Mouse (Mus musculus): Measurements from ENCODE around the gene Klra17.
"Not testable (repeated sequence)": the region's sequence is repeated elsewhere in the genome, so short reads cannot be mapped to it uniquely, and the experiment has no call there.

Gene Klra17

GRCm38 (mm10) chr6:129876549-129876948, at the start of gene Klra17:
Gene Klra17 (minus strand): TSS chr6:129876672.
- no peak for DNase-seq (ENCODE audit: low spot score)

- not testable (repeated sequence) for DNase-seq (ENCODE audit: low spot score)
Measured at GRCm38 (mm10) chr6:129917476-129917946, 41.0 kb upstream of the Klra17 start, which contains the start of gene Klra5. Gene Klra5 (minus strand): TSS chr6:129917650.

GRCm38 (mm10) chr6:129916996-129917395, 40.5 kb upstream of the Klra17 start:
- DNase-seq (ENCODE audit: low spot score): no peak

- DNase-seq (ENCODE audit: low spot score): no peak
Measured at GRCm38 (mm10) chr6:129882525-129882924, 6.1 kb upstream of the Klra17 start.

- DNase-seq (ENCODE audit: low spot score): not testable (repeated sequence)
Measured at GRCm38 (mm10) chr6:129862349-129862748, 14.1 kb downstream of the Klra17 start, which contains the start of gene Gm17631. Gene Gm17631 (plus strand): TSS chr6:129862649.

- no peak for DNase-seq (ENCODE audit: low spot score)
Measured at GRCm38 (mm10) chr6:129825559-129825958, 50.9 kb downstream of the Klra17 start.

GRCm38 (mm10) chr6:129824004-129824403, 52.5 kb downstream of the Klra17 start:
- no peak for DNase-seq (ENCODE audit: low spot score)

- no peak for DNase-seq (ENCODE audit: low spot score)
Measured at GRCm38 (mm10) chr6:129817731-129818130, 58.7 kb downstream of the Klra17 start.

- not testable (repeated sequence) for DNase-seq (ENCODE audit: low spot score)
Measured at GRCm38 (mm10) chr6:129784170-129784569, 92.3 kb downstream of the Klra17 start, which contains the start of gene Gm156. Gene Gm156 (minus strand): TSS chr6:129784270.

Measured in yolk sac, embryonic 10.5 days (tissue).